Mouse (Mus musculus) heart, adult 10 weeks (tissue): Measurements from ENCODE around the gene Mrrf. TPM values are rescaled to one million over a fixed set of nuclear protein-coding genes. Genes with fewer than 3 reads are reported as not detected.

ENCODE experiments used
- polyA plus RNA-seq: library from polyadenylated mRNA; stranded (reverse); fragments of 350-450 nt; fragmentation: Illumina TruSeq; extraction: RNeasy Lipid Tissue Mini Kit (QIAGEN cat#74804); gene quantifications from one replicate; pipeline ENCODE4 v1.2.3, GENCODE M21; 2014; ENCODE audit warnings: low read depth, low replicate concordance

The Mrrf gene
- polyA plus RNA-seq, result 38.4 TPM

GRCm38 (mm10) chr2:36136300-36136941 is at the start of gene Mrrf, which contains the start of gene Rbm18:
Gene Mrrf (plus strand): TSS chr2:36136389.
Gene Rbm18 (minus strand): TSS chr2:36136773.

GRCm38 (mm10) chr2:36104956-36105741 is 31.0 kb upstream of the Mrrf start, which contains the start of gene Lhx6:
Gene Lhx6 (minus strand): TSS chr2:36105408.

GRCm38 (mm10) chr2:36230366-36230765 is 94.2 kb downstream of the Mrrf start, which contains the start of gene Ptgs1:
Gene Ptgs1 (plus strand): TSS chr2:36230426.

Other genes starting within 250 kb of the Mrrf start
- gene Ttll11, start 156.5 kb upstream of the Mrrf start, polyA plus RNA-seq, result 1.6 TPM
- 637 TPM for gene Ndufa8, start 87.0 kb upstream of the Mrrf start, polyA plus RNA-seq
- 1.3 TPM for gene Morn5, start 86.9 kb upstream of the Mrrf start, polyA plus RNA-seq
- 1.4 TPM for gene Lhx6, start 31.0 kb upstream of the Mrrf start, polyA plus RNA-seq
- gene Rbm18, start 384 bp downstream of the Mrrf start, polyA plus RNA-seq, result 35.5 TPM
- 12.8 TPM for gene Ptgs1, start 94.0 kb downstream of the Mrrf start, polyA plus RNA-seq
- gene Olfr338, start 237.1 kb downstream of the Mrrf start, polyA plus RNA-seq, result not detected